Mouse (Mus musculus) heart, adult 2 months (tissue): Measurements from ENCODE around the gene Catsperz.

ENCODE experiments used
- CTCF ChIP-seq: fragments of 200-600 bp; IDR thresholded peaks from 2 replicates; pipeline ENCODE4 v1.8.1; 2022; ENCODE audit warnings: antibody characterized with exemption, mild to moderate bottlenecking, moderate library complexity
- POLR2A ChIP-seq: fragments of 200-500 bp; IDR thresholded peaks from 2 replicates; pipeline ENCODE4 v1.6.1; 2011; ENCODE audit warnings: mild to moderate bottlenecking, low read depth, low read length, control low read depth; ENCODE audit not compliant: insufficient read depth

DNA sequence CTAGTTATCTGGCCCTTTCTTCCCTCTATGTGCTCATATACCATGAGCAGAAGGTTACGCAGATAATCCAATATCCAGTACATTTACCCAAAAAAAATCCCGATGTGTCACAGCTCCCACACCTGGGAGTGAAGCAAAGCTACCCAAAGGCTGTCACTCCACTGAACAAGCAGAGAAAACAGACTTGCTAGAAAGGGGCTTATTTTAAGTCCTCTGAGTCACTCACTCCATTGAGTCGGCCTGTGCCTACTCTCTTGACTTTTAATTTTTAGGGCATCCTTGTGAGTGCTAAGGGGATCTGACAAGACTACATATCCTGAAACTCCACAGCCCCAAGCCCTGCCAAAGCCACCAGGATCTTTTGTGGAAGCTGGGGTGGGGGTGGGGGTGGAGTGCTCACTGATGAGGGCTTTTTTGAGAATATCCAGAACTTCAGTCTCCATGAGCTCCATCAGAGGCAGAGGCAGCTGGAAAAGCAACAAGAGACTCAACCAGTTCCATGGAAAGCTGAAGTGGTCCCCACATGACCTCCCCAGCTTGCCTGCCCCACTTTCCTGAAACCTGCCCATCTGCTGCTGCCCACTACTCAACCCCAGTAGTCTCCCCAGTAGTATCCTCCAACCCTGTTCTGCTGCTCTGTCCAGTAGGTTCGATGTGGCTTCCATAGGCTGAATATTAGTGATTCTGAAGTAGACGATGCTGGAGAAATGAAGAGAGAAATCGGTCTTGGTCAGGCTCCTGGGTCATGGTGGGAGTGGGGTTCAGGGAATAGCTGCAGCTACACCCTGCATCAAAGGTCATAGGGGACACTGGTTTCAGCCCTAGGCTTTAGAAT, 2.1 kb downstream of the Catsperz start:
- TF ChIP-seq POLR2A (no peak), CTCF (no peak)
